8 mouse cellular contexts compared by ENCODE assay signal in genomic region chr19:10456752-10457483, GRCm38 (mm10). TPM values are rescaled to one million over a fixed set of nuclear protein-coding genes. Genes with fewer than 3 reads are reported as not detected.
DNase-seq lines count a peak whose midpoint lies in the region; ATAC-seq and TF ChIP-seq lines count a peak whose summit lies in the region.

Lrrc10b (minus strand) TSS chr19:10457473.

- H3K4me2 ChIP-seq in limb, embryonic 14.5 days (replicated peaks; ENCODE audit: low read depth, low read length, severe bottlenecking), result peak within 1 kb of the TSS; percentile 92
- H3K4me2 ChIP-seq in midbrain, postnatal 0 days (ENCODE audit: low read depth, low read length, poor library complexity, severe bottlenecking), result peak within 1 kb of the TSS; percentile 76
- H3K4me2 ChIP-seq in stomach, embryonic 14.5 days (replicated peaks; ENCODE audit: low read depth, low read length), result peak within 1 kb of the TSS; percentile 75

- H3K36me3 ChIP-seq in limb, embryonic 14.5 days (ENCODE audit: control insufficient read depth, insufficient read depth, low read length), result no peaks in the 10 kb centered on the region
- H3K36me3 ChIP-seq in midbrain, postnatal 0 days (ENCODE audit: insufficient read depth, low read length), result no peaks in the 10 kb centered on the region
- no peaks in the 10 kb centered on the region for H3K36me3 ChIP-seq in stomach, embryonic 14.5 days (ENCODE audit: control insufficient read depth, insufficient read depth, low read length)

- H3K4me1 ChIP-seq in bone marrow macrophage, adult 2 months (ENCODE audit: control insufficient read depth, insufficient read depth, low read length), result peaks cover 12% of the 10 kb centered on the region
- peaks cover 16% of the 10 kb centered on the region for H3K4me1 ChIP-seq in limb, embryonic 14.5 days (ENCODE audit: control insufficient read depth, insufficient read depth, low read length)
- H3K4me1 ChIP-seq in midbrain, postnatal 0 days (ENCODE audit: insufficient read depth, low read length), result peaks cover 5% of the 10 kb centered on the region; the same call in 1 of the 2 replicates
- H3K4me1 ChIP-seq in stomach, embryonic 14.5 days (ENCODE audit: control insufficient read depth, insufficient read depth, low read length), result no peaks in the 10 kb centered on the region; the same call in 1 of the 2 replicates

- peak; percentile 81 for DNase-seq in ES-CJ7 (ENCODE audit: low read depth, low spot score)
- peak; percentile 61 for DNase-seq in gastrocnemius, adult 2 months
- peak; percentile 54 for DNase-seq in kidney, adult 18-20 months
- DNase-seq in limb, embryonic 14.5 days (ENCODE audit: low spot score), result peak; percentile 69
- peak; percentile 89 for DNase-seq in midbrain, postnatal 0 days (ENCODE audit: low spot score)

- H3K9me3 ChIP-seq in limb, embryonic 14.5 days (ENCODE audit: control insufficient read depth, low read length), result no peaks in the 10 kb centered on the region
- no peaks in the 10 kb centered on the region for H3K9me3 ChIP-seq in midbrain, postnatal 0 days (ENCODE audit: low read length)
- no peaks in the 10 kb centered on the region for H3K9me3 ChIP-seq in stomach, embryonic 14.5 days (ENCODE audit: control insufficient read depth, low read depth, low read length)

- H3K27ac ChIP-seq in bone marrow macrophage, adult 2 months (ENCODE audit: insufficient read depth, low read depth, low read length), result no peak within 1 kb of the TSS
- H3K27ac ChIP-seq in gastrocnemius, adult 2 months, result peak within 1 kb of the TSS; percentile 54
- H3K27ac ChIP-seq in limb, embryonic 14.5 days (replicated peaks; ENCODE audit: low read depth, low read length), result 0 out of 2 replicates have a peak within 1 kb of the TSS, but pooled peaks have one; percentile 13
- peak within 1 kb of the TSS; percentile 78 for H3K27ac ChIP-seq in midbrain, postnatal 0 days (ENCODE audit: low read depth, low read length)
- H3K27ac ChIP-seq in stomach, embryonic 14.5 days (ENCODE audit: low read length), result no peak within 1 kb of the TSS

- WGBS in limb, embryonic 14.5 days, result 0% methylated on average over 43 of the region's 96 CpGs
- WGBS in midbrain, postnatal 0 days, result under 1% methylated on average over 90 of the region's 96 CpGs
- under 1% methylated on average over 95 of the region's 96 CpGs for WGBS in stomach, embryonic 14.5 days

- no peak for TF ChIP-seq CTCF in bone marrow macrophage, adult 2 months (IDR thresholded peaks at IDR 0.05; ENCODE audit: low read depth, low read length)
- peak; percentile 35; the same call in 1 of the 2 replicates for TF ChIP-seq CTCF in gastrocnemius, adult 2 months (IDR thresholded peaks at IDR 0.05)
- TF ChIP-seq CTCF in midbrain, postnatal 0 days (IDR thresholded peaks at IDR 0.05), result peak; percentile 72

- TF ChIP-seq POLR2A in bone marrow macrophage, adult 2 months (IDR thresholded peaks at IDR 0.05; ENCODE audit: borderline replicate concordance, low read depth, low read length), result no peak
- TF ChIP-seq POLR2A in limb, embryonic 14.5 days (IDR thresholded peaks at IDR 0.05; ENCODE audit: borderline replicate concordance, extremely low read depth, insufficient read depth, insufficient read length), result 0 out of 2 replicates have a peak, but pooled peaks have one; percentile 22

- ATAC-seq in limb, embryonic 14.5 days (ENCODE audit: low FRiP score, low read depth), result peak; percentile 74
- peak; percentile 80 for ATAC-seq in midbrain, postnatal 0 days (ENCODE audit: low FRiP score)
- peak; percentile 30; the same call in 1 of the 2 replicates for ATAC-seq in stomach, embryonic 14.5 days (ENCODE audit: insufficient number of reproducible peaks, insufficient read depth, low FRiP score, low read depth)
- no peak for ATAC-seq in erythroid progenitor cell, adult 5-6 weeks (replicated peaks; ENCODE audit: low FRiP score, poor library complexity, severe bottlenecking)

- peak within 1 kb of the TSS; percentile 45 for H3K9ac ChIP-seq in limb, embryonic 14.5 days (ENCODE audit: low read depth, low read length, severe bottlenecking)
- H3K9ac ChIP-seq in midbrain, postnatal 0 days (replicated peaks; ENCODE audit: low read length, poor library complexity, severe bottlenecking), result peak within 1 kb of the TSS; percentile 64
- peak within 1 kb of the TSS; percentile 10; the same call in 1 of the 2 replicates for H3K9ac ChIP-seq in stomach, embryonic 14.5 days (replicated peaks; ENCODE audit: low read depth, low read length)

- intact Hi-C loops in gastrocnemius, adult 2 months (cut with DNase I), result no loop called here

- H3K27me3 ChIP-seq in limb, embryonic 14.5 days (ENCODE audit: control insufficient read depth, insufficient read depth, low read length), result peaks cover 61% of the 10 kb centered on the region
- peaks cover 33% of the 10 kb centered on the region for H3K27me3 ChIP-seq in midbrain, postnatal 0 days (ENCODE audit: insufficient read depth, low read length)
- H3K27me3 ChIP-seq in stomach, embryonic 14.5 days (ENCODE audit: control insufficient read depth, insufficient read depth, low read length), result peaks cover 29% of the 10 kb centered on the region

- H3K4me3 ChIP-seq in bone marrow macrophage, adult 2 months (ENCODE audit: insufficient read depth, low read length), result peak within 1 kb of the TSS; percentile 52
- H3K4me3 ChIP-seq in gastrocnemius, adult 2 months, result peak within 1 kb of the TSS; percentile 57
- peak within 1 kb of the TSS; percentile 51 for H3K4me3 ChIP-seq in limb, embryonic 14.5 days (replicated peaks; ENCODE audit: low read length)
- H3K4me3 ChIP-seq in midbrain, postnatal 0 days (ENCODE audit: low read depth, low read length), result peak within 1 kb of the TSS; percentile 56
- H3K4me3 ChIP-seq in stomach, embryonic 14.5 days (ENCODE audit: low read depth, low read length), result peak within 1 kb of the TSS; percentile 43

RNA-seq across cellular contexts. Expression of gene Lrrc10b, which starts in this region (rescaled TPM):
- not detected in 2 replicates for polyA plus RNA-seq in bone marrow macrophage, adult 2 months (2012; ENCODE audit: insufficient read depth, insufficient read length, missing spikeins)
- total RNA-seq in gastrocnemius, adult 2 months (2021), result under 1 TPM; 0.33 TPM
- 0.88 and 1.2 TPM in 2 replicates for polyA plus RNA-seq in limb, embryonic 14.5 days (2012; rRNA removed)
- 0.43 and 0.84 TPM in 2 replicates for polyA plus RNA-seq in limb, embryonic 14.5 days (2014; fragmentation: Nextera tagmentation; extraction: Ambion mirVana)
- total RNA-seq in midbrain, postnatal 0 days (2014; rRNA removed), result 6.2 and 8.7 TPM in 2 replicates
- polyA plus RNA-seq in midbrain, postnatal 0 days (2015; fragmentation: Nextera tagmentation; extraction: Ambion mirVana), result 2.2 and 2.3 TPM in 2 replicates
- 0.42 and 0.66 TPM in 2 replicates for polyA plus RNA-seq in stomach, embryonic 14.5 days (2014; fragmentation: Nextera tagmentation; extraction: Ambion mirVana)
- not detected in 2 replicates for total RNA-seq in erythroid progenitor cell, adult 5-6 weeks (2015; ENCODE audit: low replicate concordance)
- total RNA-seq in erythroid progenitor cell, adult 5-6 weeks (2017; ENCODE audit: low replicate concordance), result not detected in 2 replicates

Comparison
In these comparisons a context has a peak if more than half of its experiments do, and no peak if none do; other contexts are left out.
1. Peak in DNase-seq, H3K4me3 ChIP-seq and H3K27ac ChIP-seq in gastrocnemius, adult 2 months; RNA of the gene not detected or under 1 TPM.
2. Peak in ATAC-seq, H3K4me3 ChIP-seq, H3K9ac ChIP-seq and H3K4me2 ChIP-seq in stomach, embryonic 14.5 days; RNA of the gene not detected or under 1 TPM.
3. H3K27ac ChIP-seq: peak in limb, embryonic 14.5 days (single experiment) and midbrain, postnatal 0 days (single experiment); none in bone marrow macrophage, adult 2 months (single experiment) and stomach, embryonic 14.5 days (single experiment).
4. H3K9ac ChIP-seq: peak in every context shown above with its lines; median percentile 64 in midbrain, postnatal 0 days; 45 in limb, embryonic 14.5 days; 10 in stomach, embryonic 14.5 days.
5. Peak in every context shown above with its lines, with median percentiles within 50 percentile points of each other: DNase-seq, H3K4me3 ChIP-seq and H3K4me2 ChIP-seq.